Mouse (Mus musculus) forelimb bud, embryonic 11.5 days (tissue): ENCODE results near the gene Rapgefl1.
"Not testable (repeated sequence)": the region's sequence is repeated elsewhere in the genome, so short reads cannot be mapped to it uniquely, and the experiment has no call there.

Experiments
- DNase-seq: peaks from one replicate; pipeline ENCODE4 v3.0.0-alpha.2; 2012; ENCODE audit warnings: low read depth, low spot score

Gene Rapgefl1

GRCm38 (mm10) chr11:98816706-98817239 is 19.8 kb upstream of the Rapgefl1 start:
- DNase-seq, result no peak

- DNase-seq, result no peak
Observed at GRCm38 (mm10) chr11:98820968-98821367, 15.6 kb upstream of the Rapgefl1 start.

GRCm38 (mm10) chr11:98826071-98826470 is 10.5 kb upstream of the Rapgefl1 start:
- not testable (repeated sequence) for DNase-seq

- no peak for DNase-seq
Observed at GRCm38 (mm10) chr11:98827877-98828276, 8.7 kb upstream of the Rapgefl1 start.

- no peak for DNase-seq
Observed at GRCm38 (mm10) chr11:98829091-98829775, 7.4 kb upstream of the Rapgefl1 start.

GRCm38 (mm10) chr11:98829875-98830274 is 6.7 kb upstream of the Rapgefl1 start:
- no peak for DNase-seq

GRCm38 (mm10) chr11:98835296-98835695 is 1.3 kb upstream of the Rapgefl1 start:
- no peak for DNase-seq

- DNase-seq, result no peak
Observed at GRCm38 (mm10) chr11:98835725-98836124, 860 bp upstream of the Rapgefl1 start.

- no peak for DNase-seq
Observed at GRCm38 (mm10) chr11:98836128-98836527, 457 bp upstream of the Rapgefl1 start.

- no peak for DNase-seq
Observed at GRCm38 (mm10) chr11:98837231-98837704, 683 bp downstream of the Rapgefl1 start.

- no peak for DNase-seq
Observed at GRCm38 (mm10) chr11:98837917-98838316, 1.3 kb downstream of the Rapgefl1 start.

GRCm38 (mm10) chr11:98838512-98838911 is 1.9 kb downstream of the Rapgefl1 start:
- no peak for DNase-seq

GRCm38 (mm10) chr11:98839402-98839801 is 2.8 kb downstream of the Rapgefl1 start:
- no peak for DNase-seq

- DNase-seq, result no peak
Observed at GRCm38 (mm10) chr11:98839897-98840296, 3.3 kb downstream of the Rapgefl1 start.

- DNase-seq, result no peak
Observed at GRCm38 (mm10) chr11:98846016-98846415, 9.4 kb downstream of the Rapgefl1 start.

- DNase-seq, result no peak
Observed at GRCm38 (mm10) chr11:98846865-98847604, 10.4 kb downstream of the Rapgefl1 start.

- DNase-seq, result no peak
Observed at GRCm38 (mm10) chr11:98849196-98849894, 12.8 kb downstream of the Rapgefl1 start.

- no peak for DNase-seq
Observed at GRCm38 (mm10) chr11:98850100-98851093, 13.8 kb downstream of the Rapgefl1 start.

GRCm38 (mm10) chr11:98854116-98854515 is 17.5 kb downstream of the Rapgefl1 start:
- DNase-seq, result no peak

GRCm38 (mm10) chr11:98854659-98855058 is 18.1 kb downstream of the Rapgefl1 start:
- no peak for DNase-seq
